Mouse (Mus musculus) ES-E14 (cell line): ENCODE data around the gene Igsf23. TPM values are rescaled to one million over a fixed set of nuclear protein-coding genes. Genes with fewer than 3 reads are reported as not detected.

Source experiments
- DNase-seq: peaks from one replicate; pipeline ENCODE4 v3.0.0-alpha.2; 2013; ENCODE audit warnings: low read depth, low spot score
- H3K27ac ChIP-seq: 2 replicates; pipeline ENCODE4 v1.5.1; 2012; ENCODE audit warnings: low read depth, mild to moderate bottlenecking, low read length, moderate library complexity, mixed read lengths; ENCODE audit not compliant: poor library complexity, insufficient read depth, severe bottlenecking
- H3K36me3 ChIP-seq: 2 replicates; pipeline ENCODE4 v1.6.1; 2012; ENCODE audit warnings: mild to moderate bottlenecking, low read length, moderate library complexity, mixed read lengths; ENCODE audit not compliant: control insufficient read depth, poor library complexity, insufficient read depth, severe bottlenecking
- H3K4me1 ChIP-seq, 2 experiments: fragments of 150-350 bp in 1 of 2; sonication (generic) in 1 of 2; 2 replicates each; pipeline ENCODE4 v1.6.1; 2012; ENCODE audit warnings: low read length in 2 of 2, mild to moderate bottlenecking in 1 of 2, mixed read lengths in 1 of 2; ENCODE audit not compliant: control insufficient read depth in 2 of 2, insufficient read depth in 2 of 2, poor library complexity in 1 of 2
- H3K4me3 ChIP-seq, 2 experiments: fragments of 150-350 bp in 1 of 2; sonication (generic) in 1 of 2; 2 replicates each; pipeline ENCODE4 v1.5.1; 2012; ENCODE audit warnings: low read length in 2 of 2, low read depth in 1 of 2, mild to moderate bottlenecking in 1 of 2, mixed read lengths in 1 of 2; ENCODE audit not compliant: insufficient read depth in 1 of 2, poor library complexity in 1 of 2, severe bottlenecking in 1 of 2
- H3K9ac ChIP-seq: 2 replicates; pipeline ENCODE4 v1.6.1; 2012; ENCODE audit warnings: low read depth, mild to moderate bottlenecking, low read length, mixed read lengths; ENCODE audit not compliant: poor library complexity, insufficient read depth, severe bottlenecking
- H3K9me3 ChIP-seq: fragments of 150-350 bp; sonication (generic); 2 replicates; pipeline ENCODE4 v1.6.1; 2012; ENCODE audit warnings: low read depth, mild to moderate bottlenecking, low read length; ENCODE audit not compliant: control insufficient read depth, insufficient read depth
- CHD2 ChIP-seq: IDR thresholded peaks from 2 replicates; pipeline ENCODE4 v1.6.1; 2014; ENCODE audit warnings: mild to moderate bottlenecking, low read depth, low read length, inconsistent platforms
- HCFC1 ChIP-seq: IDR thresholded peaks from 2 replicates; pipeline ENCODE4 v1.6.1; 2012; ENCODE audit warnings: low read length, inconsistent platforms, borderline replicate concordance; ENCODE audit not compliant: insufficient read depth
- MAFK ChIP-seq: IDR thresholded peaks from 2 replicates; pipeline ENCODE4 v1.6.1; 2014; ENCODE audit warnings: mild to moderate bottlenecking, low read depth, low read length, inconsistent platforms; ENCODE audit not compliant: insufficient read depth
- ZC3H11A ChIP-seq: IDR thresholded peaks from 2 replicates; pipeline ENCODE4 v1.6.1; 2012; ENCODE audit warnings: low read depth, mild to moderate bottlenecking, inconsistent platforms, low read length, borderline replicate concordance
- ZNF384 ChIP-seq: IDR thresholded peaks from 2 replicates; pipeline ENCODE4 v1.6.1; 2012; ENCODE audit warnings: low read depth, low read length, inconsistent platforms
- in situ Hi-C, 2 experiments: fragments of 600-800 bp; cut with MboI; formaldehyde crosslinking; loops; one replicate each; pipeline ENCODE4 v1.15.1; 2025; ENCODE audit warnings: low sequenced_read_pairs in 2 of 2, inconsistent platforms in 1 of 2; ENCODE audit not compliant: unreplicated experiment in 2 of 2
- total RNA-seq: library from RNA; depleted of rRNA; stranded (reverse); fragments of 300-350 nt; gene quantifications from 2 replicates; pipeline ENCODE4 v1.2.3, GENCODE M21; 2012

The Igsf23 gene
- total RNA-seq, 1 experiment, result 4.6 TPM

GRCm38 (mm10) chr7:19920506-19921261 lies 29.9 kb downstream of the Igsf23 start, which contains the start of gene Pvr:
Gene Pvr (minus strand): TSS chr7:19921160.
- H3K27ac ChIP-seq, result peak within 1 kb of the TSS; percentile 63
- TF ChIP-seq HCFC1 (peak; percentile 42; the same call in 1 of the 2 replicates), MAFK (no peak)
- in situ Hi-C loops, result no loop called here
- peaks cover 0 to 11% of the 10 kb centered on the region in 2 experiments; a peak in 2 of 4 replicates for H3K4me1 ChIP-seq
- DNase-seq, result peak; percentile 64
- peaks cover 18% of the 10 kb centered on the region for H3K36me3 ChIP-seq
- peak within 1 kb of the TSS; percentile 62 to 72 for H3K4me3 ChIP-seq
- no peaks in the 10 kb centered on the region for H3K9me3 ChIP-seq
- peak within 1 kb of the TSS; percentile 77 for H3K9ac ChIP-seq

DNA sequence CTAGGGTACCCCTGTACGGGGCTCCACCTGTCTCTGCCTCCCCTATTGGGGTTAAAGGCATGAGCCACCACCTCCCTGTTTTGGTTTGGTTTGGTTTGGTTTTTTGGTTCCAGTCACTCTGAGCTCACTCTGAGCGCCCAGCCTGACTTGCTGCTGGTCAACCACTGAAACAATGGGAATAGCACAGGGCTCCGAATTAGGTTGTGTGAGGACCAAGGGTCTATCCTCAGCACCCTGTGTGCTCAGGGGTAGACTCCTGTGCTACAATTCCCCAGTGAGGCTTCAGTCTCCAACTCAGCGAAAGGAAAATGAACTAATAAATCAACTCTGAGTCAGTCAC lies 30.4 kb downstream of the Igsf23 start:
- TF ChIP-seq HCFC1 (no peak), MAFK (no peak), ZNF384 (no peak), ZC3H11A (no peak), CHD2 (no peak)

GRCm38 (mm10) chr7:19914558-19914957 lies 36.0 kb downstream of the Igsf23 start:
- Histone ChIP-seq H3K9ac (no peak overlapping the region), H3K27ac (no peak overlapping the region), H3K36me3 (peaks cover 31% of the 10 kb centered on the region), H3K4me3 (no peak overlapping the region), H3K4me1 (0 out of 4 replicates have a peak, but pooled peaks cover 2% of the 10 kb centered on the region in 2 experiments), H3K9me3 (no peaks in the 10 kb centered on the region)
- no peak for TF ChIP-seq ZNF384
- no peak for TF ChIP-seq MAFK
- no peak for TF ChIP-seq CHD2
- no peak for TF ChIP-seq ZC3H11A
- no peak for TF ChIP-seq HCFC1
- DNase-seq, result no peak
- in situ Hi-C loops, result loop anchor here in 1 of 2 experiments (10.0 kb wide), 1 partner anchor 50 kb away; the partner anchor contains the start of gene Ceacam20

More for the DNA sequence above, 30.4 kb downstream of the Igsf23 start:
- no peaks in the 10 kb centered on the region for H3K9me3 ChIP-seq
- H3K9ac ChIP-seq, result peak overlapping the region; percentile 77
- no peak for DNase-seq
- peak overlapping the region; percentile 31; the same call in 1 of the 2 replicates for H3K27ac ChIP-seq
- H3K36me3 ChIP-seq, result peaks cover 20% of the 10 kb centered on the region
- peak overlapping the region; percentile 62 to 72 for H3K4me3 ChIP-seq
- in situ Hi-C loops, result no loop called here
- peaks cover 0 to 11% of the 10 kb centered on the region in 2 experiments; a peak in 2 of 4 replicates for H3K4me1 ChIP-seq

- Histone ChIP-seq H3K9me3 (no peaks in the 10 kb centered on the region), H3K4me3 (no peak overlapping the region), H3K9ac (no peak overlapping the region), H3K36me3 (peaks cover 36% of the 10 kb centered on the region), H3K27ac (no peak overlapping the region), H3K4me1 (0 out of 4 replicates have a peak, but pooled peaks cover 2% of the 10 kb centered on the region in 2 experiments)
- in situ Hi-C loops, result loop anchor here in 1 of 2 experiments (10.0 kb wide), 1 partner anchor 53 kb away; the partner anchor contains the start of gene Ceacam20
- TF ChIP-seq HCFC1 (no peak), ZNF384 (no peak), MAFK (no peak), ZC3H11A (no peak), CHD2 (no peak)
- DNase-seq, result no peak
These were observed 38.6 kb downstream of the Igsf23 start for GRCm38 (mm10) chr7:19911695-19912524.
